Mouse (Mus musculus) liver, embryonic 12.5 days (tissue): ENCODE measurements around the gene Anks1b. TPM values are rescaled to one million over a fixed set of nuclear protein-coding genes. Genes with fewer than 3 reads are reported as not detected.

ENCODE experiments used
- ATAC-seq: fragments of 200-750 bp; cut with Nextera tagmentation; 2 replicates; pipeline ENCODE4 v1.8.0; 2017; ENCODE audit warnings: moderate number of reproducible peaks, mild to moderate bottlenecking, moderate library complexity
- H3K27ac ChIP-seq: fragments of 300-500 bp; sonication (generic); 2 replicates; pipeline ENCODE4 v1.5.1; 2016; ENCODE audit warnings: mild to moderate bottlenecking
- H3K27me3 ChIP-seq: fragments of 300-500 bp; sonication (generic); replicated peaks from 2 replicates; pipeline ENCODE4 v1.6.1; 2016; ENCODE audit warnings: mild to moderate bottlenecking, moderate library complexity
- H3K36me3 ChIP-seq: fragments of 300-500 bp; sonication (generic); 2 replicates; pipeline ENCODE4 v1.6.1; 2016; ENCODE audit warnings: mild to moderate bottlenecking, moderate library complexity
- H3K4me1 ChIP-seq: fragments of 300-500 bp; sonication (generic); 2 replicates; pipeline ENCODE4 v1.6.1; 2016
- H3K4me2 ChIP-seq: fragments of 300-500 bp; sonication (generic); 2 replicates; pipeline ENCODE4 v1.6.1; 2016; ENCODE audit warnings: mild to moderate bottlenecking, moderate library complexity
- H3K4me3 ChIP-seq: fragments of 300-500 bp; sonication (generic); 2 replicates; pipeline ENCODE4 v1.5.1; 2016; ENCODE audit warnings: mild to moderate bottlenecking, moderate library complexity
- H3K9ac ChIP-seq: fragments of 300-500 bp; sonication (generic); 2 replicates; pipeline ENCODE4 v1.6.1; 2016; ENCODE audit warnings: mild to moderate bottlenecking, moderate library complexity
- H3K9me3 ChIP-seq: fragments of 300-500 bp; sonication (generic); replicated peaks from 2 replicates; pipeline ENCODE4 v1.6.1; 2016; ENCODE audit warnings: mild to moderate bottlenecking, moderate library complexity
- WGBS: fragments of 180-500 bp; shearing (Covaris S2); methylation state at CpG from one replicate; pipeline ENCODE4 v1.1.7; 2016; ENCODE audit not compliant: insufficient replicate concordance; 5-methylcytosine and 5-hydroxymethylcytosine counted together
- polyA plus RNA-seq: library from polyadenylated mRNA; unstranded; fragments of >200 nt; fragmentation: Nextera tagmentation; extraction: Ambion mirVana; gene quantifications from 2 replicates; pipeline ENCODE4 v1.2.1, GENCODE M21; 2016

Anks1b gene
- polyA plus RNA-seq, 1 experiment from 2014 or later, result 0.02 TPM

DNA sequence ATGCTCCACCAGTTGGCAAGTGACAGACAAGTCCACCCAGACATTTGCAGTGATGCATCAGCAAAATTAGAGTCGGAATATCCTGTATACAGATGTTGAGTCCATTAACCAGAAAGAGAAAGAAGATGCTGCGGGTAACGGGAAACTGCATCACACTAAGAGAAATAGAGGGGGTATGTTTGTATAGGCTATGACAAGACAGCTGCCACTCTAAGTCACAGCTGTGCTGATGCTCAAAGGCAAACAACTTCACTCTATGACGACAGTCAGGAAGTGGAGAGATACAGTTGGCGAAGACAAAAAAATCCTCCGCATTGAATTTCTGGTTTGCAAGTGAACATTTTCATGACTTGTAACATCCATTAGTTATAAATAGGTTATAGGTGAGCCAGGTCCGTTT, 897.7 kb downstream of the Anks1b start:
- Histone ChIP-seq H3K9ac (no peak overlapping the region), H3K27ac (no peak overlapping the region), H3K4me3 (no peak overlapping the region), H3K27me3 (peaks cover 14% of the 10 kb centered on the region), H3K9me3 (no peaks in the 10 kb centered on the region), H3K4me1 (no peaks in the 10 kb centered on the region), H3K4me2 (no peak overlapping the region), H3K36me3 (no peaks in the 10 kb centered on the region)
- ATAC-seq, result no peak
- WGBS, result 45% methylated on average over 7 of the region's 7 CpGs

DNA sequence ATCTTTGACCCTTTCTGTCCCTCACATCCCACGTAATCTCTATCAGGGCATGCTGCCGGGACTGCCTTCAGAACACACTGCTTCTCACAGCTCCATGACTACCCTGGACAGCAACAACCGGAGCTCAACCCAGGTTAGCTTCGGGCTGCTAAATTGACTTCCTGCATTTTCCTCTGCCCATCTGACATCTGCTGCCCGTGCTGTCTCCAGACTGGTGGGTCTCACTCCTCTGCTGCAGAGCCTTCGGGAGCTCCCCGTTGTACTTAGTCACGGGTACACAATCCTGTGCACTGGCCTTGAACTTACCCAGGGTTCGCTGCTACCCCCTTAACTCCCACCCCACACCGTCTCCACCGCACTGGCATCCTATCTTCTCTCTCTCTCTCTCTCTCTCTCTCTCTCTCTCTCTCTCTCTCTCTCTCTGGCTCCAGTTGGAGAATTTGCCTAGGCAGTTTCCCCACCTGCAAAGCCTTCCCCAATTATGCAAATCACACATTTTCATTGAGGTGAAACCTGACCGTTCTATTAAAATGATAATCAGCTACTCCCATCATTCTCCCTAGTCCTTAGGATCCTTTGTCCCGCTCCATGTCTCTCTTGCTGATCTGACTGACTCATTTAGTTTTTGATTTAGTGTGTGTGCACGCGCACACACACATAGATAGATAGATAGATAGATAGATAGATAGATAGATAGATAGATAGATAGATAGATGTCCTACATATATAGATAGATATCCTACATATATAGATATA, 898.3 kb downstream of the Anks1b start:
- H3K4me2 ChIP-seq, result no peak overlapping the region
- H3K36me3 ChIP-seq, result no peaks in the 10 kb centered on the region
- no peak for ATAC-seq
- WGBS, result 14% methylated on average over 15 of the region's 15 CpGs
- no peak overlapping the region for H3K4me3 ChIP-seq
- no peaks in the 10 kb centered on the region for H3K4me1 ChIP-seq
- H3K9me3 ChIP-seq, result no peaks in the 10 kb centered on the region
- no peak overlapping the region for H3K9ac ChIP-seq
- H3K27me3 ChIP-seq, result peaks cover 14% of the 10 kb centered on the region
- H3K27ac ChIP-seq, result no peak overlapping the region

DNA sequence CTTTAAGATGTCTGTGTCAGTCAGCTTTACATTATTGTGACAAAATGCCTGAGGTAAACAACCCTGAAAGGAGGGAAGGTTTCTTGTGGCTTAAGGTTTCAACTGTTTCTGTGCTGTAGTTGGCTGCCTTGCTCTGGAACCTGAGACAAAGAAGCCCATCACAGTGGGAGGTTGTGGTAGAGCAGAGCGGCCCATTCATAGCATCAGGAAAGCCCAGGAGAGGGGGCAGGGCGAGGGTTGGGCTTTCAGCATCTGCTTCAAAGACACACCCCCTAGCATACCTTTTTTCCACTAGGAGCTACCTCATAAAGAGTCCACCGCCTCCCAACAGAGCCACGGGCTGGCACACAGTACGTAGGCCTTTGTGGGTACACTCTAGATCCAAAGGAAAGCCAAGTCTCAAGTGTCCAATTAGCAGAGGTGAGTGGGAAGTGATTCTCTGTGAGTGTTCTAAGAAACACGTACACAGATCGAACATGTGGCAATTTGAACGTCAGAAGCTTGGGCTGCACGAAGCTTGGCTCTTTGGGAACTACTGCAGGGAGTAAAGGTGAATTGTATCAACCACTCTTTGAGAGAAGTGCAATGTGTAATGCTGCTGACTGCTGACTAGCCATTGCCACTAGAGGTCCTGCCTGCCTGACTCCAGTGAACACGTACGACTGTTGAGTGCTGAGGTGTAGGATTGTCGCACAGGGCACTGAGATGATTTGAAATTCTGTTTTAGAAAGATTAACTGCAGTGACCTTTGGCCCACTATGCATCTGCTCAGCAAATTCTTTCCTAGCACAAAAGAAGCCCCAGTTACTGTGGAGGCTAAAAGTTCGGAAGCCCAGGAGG, 906.5 kb downstream of the Anks1b start:
- Histone ChIP-seq H3K4me1 (no peaks in the 10 kb centered on the region), H3K36me3 (no peaks in the 10 kb centered on the region), H3K9ac (no peak overlapping the region), H3K4me3 (no peak overlapping the region), H3K27me3 (no peaks in the 10 kb centered on the region), H3K4me2 (no peak overlapping the region), H3K27ac (no peak overlapping the region), H3K9me3 (no peaks in the 10 kb centered on the region)
- 49% methylated on average over 13 of the region's 13 CpGs for WGBS
- no peak for ATAC-seq

DNA sequence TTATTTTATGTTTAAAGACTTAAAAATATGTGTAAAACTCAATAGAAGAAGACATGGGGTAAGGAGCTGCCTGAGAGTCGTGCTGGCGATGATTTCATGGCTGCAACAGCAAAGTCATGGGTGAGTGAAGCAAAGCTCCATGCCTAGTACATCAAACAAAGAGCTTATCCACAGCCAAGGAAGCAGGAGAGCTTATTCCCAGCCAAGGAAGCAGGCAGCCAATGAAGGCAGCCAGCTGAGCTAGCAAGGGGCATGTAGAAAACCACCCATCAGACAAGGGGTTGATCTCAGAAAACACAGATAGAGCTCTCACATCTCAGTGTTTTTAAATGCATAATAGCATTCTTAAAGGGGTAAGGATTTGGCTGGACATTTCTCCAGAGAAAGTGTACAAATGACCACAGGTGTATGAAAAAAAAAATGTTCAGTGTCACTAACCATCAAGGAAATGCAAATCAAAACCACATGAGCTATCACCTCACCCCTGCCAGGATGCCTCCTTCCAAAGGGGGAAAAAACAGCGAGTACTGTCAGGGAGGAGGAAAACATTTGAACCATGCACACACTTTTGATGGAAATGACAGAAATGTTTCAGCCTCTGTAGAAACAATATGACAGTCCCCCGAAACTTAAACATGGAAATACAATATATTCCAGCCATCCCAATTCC, 911.8 kb downstream of the Anks1b start:
- no peaks in the 10 kb centered on the region for H3K27me3 ChIP-seq

DNA sequence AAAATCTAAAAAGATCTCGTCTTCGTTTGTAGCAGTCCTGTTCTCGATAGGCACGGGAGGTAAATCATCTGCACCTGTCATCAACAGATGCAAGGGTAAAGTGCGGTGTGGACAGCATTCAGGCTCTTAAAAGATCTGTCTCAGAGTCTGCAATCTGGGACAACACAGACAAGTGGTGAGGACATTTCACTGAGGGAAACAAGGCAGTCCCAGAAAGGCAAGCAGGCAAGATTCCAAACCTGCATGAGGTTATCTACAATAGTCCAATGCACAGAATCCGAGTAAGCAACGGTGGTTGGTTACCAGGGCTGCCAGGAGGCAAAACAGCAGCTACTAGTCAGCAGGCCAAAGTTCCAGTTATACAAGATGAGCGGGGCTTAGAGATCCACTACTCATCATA, 912.4 kb downstream of the Anks1b start:
- Histone ChIP-seq H3K36me3 (no peaks in the 10 kb centered on the region), H3K4me1 (no peaks in the 10 kb centered on the region), H3K27ac (no peak overlapping the region), H3K9me3 (no peaks in the 10 kb centered on the region), H3K27me3 (no peaks in the 10 kb centered on the region), H3K4me3 (no peak overlapping the region), H3K4me2 (no peak overlapping the region), H3K9ac (no peak overlapping the region)
- WGBS, result 68% methylated on average over 8 of the region's 8 CpGs
- no peak for ATAC-seq

More for the DNA sequence above, 911.8 kb downstream of the Anks1b start:
- Histone ChIP-seq H3K4me2 (no peak overlapping the region), H3K4me3 (no peak overlapping the region), H3K9ac (no peak overlapping the region), H3K4me1 (no peaks in the 10 kb centered on the region), H3K27ac (no peak overlapping the region), H3K36me3 (no peaks in the 10 kb centered on the region), H3K9me3 (no peaks in the 10 kb centered on the region)
- no peak for ATAC-seq
- 52% methylated on average over 4 of the region's 4 CpGs for WGBS

DNA sequence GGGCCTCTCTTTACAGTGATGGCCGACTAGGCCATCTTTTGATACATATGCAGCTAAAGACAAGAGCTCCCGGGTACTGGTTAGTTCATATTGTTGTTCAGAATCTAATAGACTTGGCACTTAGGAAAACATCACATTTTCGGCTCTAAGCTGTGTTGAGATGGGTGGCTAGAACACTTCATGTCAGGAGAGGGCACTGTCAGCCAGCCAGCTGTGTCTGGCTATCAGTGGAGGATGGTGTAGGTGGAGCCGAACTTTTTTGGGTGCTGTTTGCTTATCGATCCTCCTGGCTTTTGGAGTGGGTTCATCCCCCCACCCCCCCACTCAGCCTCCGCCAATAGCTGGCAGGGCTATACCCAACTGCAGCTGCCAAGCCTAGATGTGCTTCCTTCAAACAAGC, 929.8 kb downstream of the Anks1b start:
- Histone ChIP-seq H3K36me3 (no peaks in the 10 kb centered on the region), H3K27ac (no peak overlapping the region), H3K9me3 (no peaks in the 10 kb centered on the region), H3K27me3 (no peaks in the 10 kb centered on the region), H3K4me3 (no peak overlapping the region), H3K4me2 (no peak overlapping the region), H3K4me1 (no peaks in the 10 kb centered on the region), H3K9ac (no peak overlapping the region)
- 43% methylated on average over 6 of the region's 6 CpGs for WGBS
- no peak for ATAC-seq

DNA sequence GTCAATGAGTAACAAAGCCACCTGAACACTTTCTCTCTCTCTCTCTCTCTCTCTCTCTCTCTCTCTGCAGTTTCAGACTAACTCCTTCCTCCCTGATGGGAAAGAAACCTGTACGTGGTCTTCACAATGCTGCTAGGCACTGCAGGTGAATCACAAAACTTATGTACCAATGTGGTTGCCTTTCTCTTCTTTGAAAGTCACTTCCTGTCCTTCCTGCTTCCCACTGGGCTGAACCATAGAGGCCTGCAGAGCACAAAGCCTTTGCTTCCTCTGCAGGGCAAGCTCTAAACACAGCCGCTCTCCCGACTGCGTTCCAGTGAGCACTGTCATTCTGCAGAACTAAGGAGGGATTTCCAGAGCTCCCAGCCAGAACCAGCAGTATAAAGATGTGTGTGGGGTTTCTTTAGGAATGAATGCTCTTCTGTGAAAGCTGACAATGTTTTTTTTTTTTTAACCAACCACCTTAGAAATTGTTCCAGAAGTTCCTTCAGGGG, 931.3 kb downstream of the Anks1b start:
- Histone ChIP-seq H3K9ac (no peak overlapping the region), H3K4me3 (no peak overlapping the region), H3K27me3 (no peaks in the 10 kb centered on the region), H3K36me3 (no peaks in the 10 kb centered on the region), H3K27ac (no peak overlapping the region), H3K9me3 (no peaks in the 10 kb centered on the region), H3K4me1 (no peaks in the 10 kb centered on the region), H3K4me2 (no peak overlapping the region)
- no peak for ATAC-seq
- WGBS, result 13% methylated on average over 4 of the region's 4 CpGs

DNA sequence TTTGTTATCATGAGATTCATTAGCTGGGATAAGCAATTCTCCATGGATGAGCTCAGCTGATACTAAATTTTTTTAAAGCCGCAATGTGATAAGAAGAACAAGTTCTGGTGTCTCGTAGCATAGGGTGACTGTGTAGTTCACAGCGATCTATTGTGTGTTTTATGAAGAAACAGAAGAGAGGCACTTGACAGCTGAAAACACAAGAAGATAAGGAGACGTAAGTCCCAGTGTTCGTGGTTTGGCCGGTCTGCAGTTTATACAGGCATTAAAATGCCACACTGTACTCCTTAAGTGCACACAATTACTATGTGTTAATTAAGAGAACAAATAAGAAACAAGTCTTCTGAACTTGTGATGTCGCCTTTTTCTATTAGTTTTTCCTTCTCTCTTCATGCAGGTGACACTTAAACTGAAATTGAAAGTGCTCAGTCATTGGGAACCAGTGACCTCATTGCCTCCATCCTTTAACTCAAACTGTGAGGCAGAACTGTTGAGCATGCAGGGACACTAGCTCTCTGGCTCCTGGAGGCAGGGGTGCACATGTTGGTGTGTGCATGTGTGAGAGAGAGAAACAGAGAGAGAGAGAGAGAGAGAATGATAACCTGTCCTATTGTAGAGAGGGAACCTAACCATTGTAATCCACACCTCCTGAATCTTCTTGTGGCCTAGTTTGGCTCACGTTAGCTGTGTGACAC, 935.5 kb downstream of the Anks1b start:
- 63% methylated on average over 8 of the region's 8 CpGs for WGBS
- ATAC-seq, result no peak
- H3K4me1 ChIP-seq, result no peaks in the 10 kb centered on the region

DNA sequence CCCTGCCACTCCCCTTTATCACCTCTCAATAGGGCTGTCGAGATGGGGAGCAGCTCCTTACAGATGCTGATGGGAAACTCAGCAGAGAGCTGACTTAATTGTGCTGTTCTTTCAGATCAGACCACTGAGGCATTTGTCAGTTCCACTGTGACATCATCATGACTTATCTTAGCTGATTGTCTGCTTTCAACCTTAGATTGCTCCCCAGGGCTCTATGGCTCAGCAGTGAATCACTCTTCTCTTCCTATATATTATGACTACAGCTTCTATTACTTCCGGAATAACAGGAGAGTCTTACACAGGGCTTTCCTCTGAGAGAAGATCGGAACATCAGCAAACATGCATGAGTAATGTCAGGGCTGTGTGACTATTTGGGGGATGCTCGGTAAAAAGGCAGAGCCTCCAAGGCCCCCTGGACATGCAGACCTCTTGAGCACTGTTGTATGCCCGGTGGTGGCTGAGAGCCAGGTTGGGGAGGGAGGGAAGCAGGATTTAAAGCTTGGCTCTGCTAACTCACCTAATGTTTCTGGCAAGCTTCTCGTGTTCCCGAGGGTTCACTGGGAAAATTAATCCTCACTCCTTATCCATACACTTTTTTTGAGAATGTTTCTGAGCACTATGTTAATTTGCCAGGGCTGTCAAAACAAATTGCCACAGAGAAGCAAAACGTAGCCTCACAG, 936.7 kb downstream of the Anks1b start:
- Histone ChIP-seq H3K27ac (no peak overlapping the region), H3K27me3 (no peaks in the 10 kb centered on the region), H3K4me1 (no peaks in the 10 kb centered on the region), H3K9ac (no peak overlapping the region), H3K4me2 (no peak overlapping the region), H3K36me3 (no peaks in the 10 kb centered on the region), H3K9me3 (no peaks in the 10 kb centered on the region), H3K4me3 (no peak overlapping the region)
- ATAC-seq, result no peak
- WGBS, result 37% methylated on average over 8 of the region's 8 CpGs

More for the DNA sequence above, 935.5 kb downstream of the Anks1b start:
- Histone ChIP-seq H3K9ac (no peak overlapping the region), H3K4me2 (no peak overlapping the region), H3K27me3 (no peaks in the 10 kb centered on the region), H3K4me3 (no peak overlapping the region), H3K36me3 (no peaks in the 10 kb centered on the region), H3K9me3 (no peaks in the 10 kb centered on the region), H3K27ac (no peak overlapping the region)

DNA sequence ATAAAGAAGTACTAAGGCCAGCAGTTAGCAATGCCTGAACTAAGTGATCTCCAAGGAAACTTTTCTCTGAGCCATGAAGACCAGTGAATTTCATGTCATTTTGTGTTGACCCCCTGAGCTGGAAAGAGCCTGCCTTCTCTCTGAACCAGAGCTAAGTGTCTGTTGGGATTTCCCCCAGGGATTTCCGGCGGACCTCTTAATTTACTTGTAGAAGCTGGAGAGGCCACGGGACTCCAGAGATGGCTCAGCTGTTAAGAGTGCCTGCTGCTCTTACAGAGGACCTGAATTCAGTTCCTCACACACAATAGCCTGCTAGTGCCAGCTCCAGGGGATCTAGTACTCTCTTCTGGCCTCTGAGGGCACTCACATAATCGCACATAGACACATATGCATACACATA, 938.1 kb downstream of the Anks1b start:
- WGBS, result 68% methylated on average over 4 of the region's 4 CpGs
- Histone ChIP-seq H3K27ac (no peak overlapping the region), H3K36me3 (no peaks in the 10 kb centered on the region), H3K4me2 (no peak overlapping the region), H3K9ac (no peak overlapping the region), H3K9me3 (no peaks in the 10 kb centered on the region), H3K4me1 (no peaks in the 10 kb centered on the region), H3K4me3 (no peak overlapping the region), H3K27me3 (no peaks in the 10 kb centered on the region)
- no peak for ATAC-seq

DNA sequence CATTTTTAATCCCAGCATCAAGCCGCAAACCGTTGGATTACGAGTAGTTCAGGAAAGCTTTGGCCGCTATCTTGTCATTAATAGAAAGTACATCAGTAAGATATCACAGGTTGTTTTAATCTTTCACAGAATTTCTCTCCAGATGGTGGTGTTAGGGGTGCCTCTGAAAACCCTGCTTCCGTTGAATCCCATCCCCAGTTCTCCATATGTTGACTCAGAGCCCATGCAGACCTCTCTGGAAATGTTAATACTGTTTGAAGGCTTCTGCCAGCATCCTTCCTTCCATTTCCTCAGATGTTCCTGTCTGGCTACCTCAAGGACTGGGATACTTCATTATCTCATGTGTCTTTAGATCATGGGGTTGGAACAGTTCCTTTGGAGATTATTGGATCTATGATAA, 940.0 kb downstream of the Anks1b start:
- Histone ChIP-seq H3K36me3 (no peaks in the 10 kb centered on the region), H3K27me3 (no peaks in the 10 kb centered on the region), H3K9ac (no peak overlapping the region), H3K9me3 (no peaks in the 10 kb centered on the region), H3K4me3 (no peak overlapping the region), H3K4me1 (no peaks in the 10 kb centered on the region), H3K4me2 (no peak overlapping the region), H3K27ac (no peak overlapping the region)
- ATAC-seq, result no peak
- WGBS, result 89% methylated on average over 5 of the region's 5 CpGs
